Mouse (Mus musculus): ENCODE measurements at regions not wholly inside any gene's neighbourhood (a gene's known extent, or its start where the extent isn't known, plus 50 kb on each side); places are given as distances from the start of the nearest gene placed in this dataset.
A peak's percentile ranks its signal among the peaks of the same experiment; 100 is the strongest.

- peak; percentile 2 to 17 for DNase-seq (ENCODE audit: low spot score in 2 of 2)
Observed at GRCm38 (mm10) chrY:74732116-74732515, 108.4 kb downstream of the Gm21913 start.

All from gastrocnemius, adult 8-10 months (tissue).